27 mouse cellular contexts compared by ENCODE assay signal in the genomic region with DNA sequence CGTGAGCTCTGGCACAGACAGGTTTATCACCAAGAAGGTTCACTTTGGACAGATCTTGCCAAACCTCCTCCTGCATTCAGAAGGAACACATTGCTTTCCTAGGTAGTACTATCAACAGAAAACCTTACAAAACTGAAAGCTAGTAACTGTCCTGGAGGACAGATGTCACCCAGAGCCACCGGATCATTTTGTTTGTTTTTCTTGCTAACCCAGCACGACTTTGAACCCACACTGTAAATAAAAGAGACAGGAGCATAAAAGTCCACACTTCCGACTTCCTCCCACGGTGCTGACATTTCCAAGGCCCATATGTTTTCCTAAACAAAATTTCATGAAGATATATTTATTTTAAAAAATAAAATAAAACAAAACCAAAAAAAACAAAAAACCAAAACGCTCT. TPM values are rescaled to one million over a fixed set of nuclear protein-coding genes. Genes with fewer than 3 reads are reported as not detected.
DNase-seq lines count a peak whose midpoint lies in the region; ATAC-seq and TF ChIP-seq lines count a peak whose summit lies in the region.
"Had no signal": no experiment of that assay in that cellular context is flagged by ENCODE, and none has a peak within 500 bp of the region (broad histone marks: within the 10 kb centered on the region; RNA-seq: fewer than 3 reads in every experiment).

No protein-coding gene starts in this region.

- ATAC-seq in intestine, embryonic 16.5 days: 0 out of 2 replicates have a peak, but pooled peaks have one; percentile 21
- ATAC-seq in intestine, postnatal 0 days: no peak
- peak; percentile 50 for ATAC-seq in kidney, embryonic 16.5 days (ENCODE audit: low FRiP score, low TSS enrichment)
- 0 out of 2 replicates have a peak, but pooled peaks have one; percentile 52 for ATAC-seq in liver, embryonic 14.5 days (ENCODE audit: insufficient read depth)
- ATAC-seq: forebrain, embryonic 15.5 days; midbrain, embryonic 16.5 days had no signal

- no peak overlapping the region for H3K27ac ChIP-seq in intestine, embryonic 16.5 days (ENCODE audit: low read length)
- no peak overlapping the region for H3K27ac ChIP-seq in intestine, postnatal 0 days (ENCODE audit: low read depth, low read length)
- peak overlapping the region; percentile 61; the same call in 1 of the 2 replicates for H3K27ac ChIP-seq in kidney, embryonic 16.5 days (ENCODE audit: low read length)
- H3K27ac ChIP-seq in liver, embryonic 14.5 days: no peak overlapping the region
- H3K27ac ChIP-seq: embryonic facial prominence, embryonic 12.5 days; forebrain, embryonic 15.5 days; hindbrain, embryonic 14.5 days; lung, embryonic 15.5 days; neural tube, embryonic 12.5 days; stomach, postnatal 0 days had no signal

- TF ChIP-seq POLR2A in lung, adult 2 months (IDR thresholded peaks at IDR 0.05; ENCODE audit: borderline replicate concordance, extremely low read depth, low read depth, low read length): no peak

- 39% methylated on average over 6 of the region's 6 CpGs for WGBS in intestine, embryonic 16.5 days
- 34% methylated on average over 6 of the region's 6 CpGs for WGBS in intestine, postnatal 0 days
- 14% methylated on average over 6 of the region's 6 CpGs for WGBS in kidney, embryonic 16.5 days
- 39% methylated on average over 6 of the region's 6 CpGs for WGBS in liver, embryonic 14.5 days (ENCODE audit: insufficient replicate concordance)
- 40% methylated on average over 6 of the region's 6 CpGs for WGBS in lung, adult 2 months

- no peak overlapping the region for H3K9ac ChIP-seq in intestine, embryonic 16.5 days (ENCODE audit: low read depth, low read length)
- H3K9ac ChIP-seq in intestine, postnatal 0 days (ENCODE audit: low read depth, low read length): no peak overlapping the region
- no peak overlapping the region for H3K9ac ChIP-seq in kidney, embryonic 16.5 days (replicated peaks; ENCODE audit: low read length)
- H3K9ac ChIP-seq in liver, embryonic 14.5 days (replicated peaks): no peak overlapping the region
- H3K9ac ChIP-seq: embryonic facial prominence, embryonic 12.5 days; forebrain, embryonic 15.5 days; hindbrain, embryonic 14.5 days; limb, embryonic 12.5 days; lung, embryonic 15.5 days; neural tube, embryonic 12.5 days had no signal

- no peaks in the 10 kb centered on the region for H3K9me3 ChIP-seq in intestine, embryonic 16.5 days (ENCODE audit: control insufficient read depth, low read length)
- no peaks in the 10 kb centered on the region for H3K9me3 ChIP-seq in intestine, postnatal 0 days (ENCODE audit: control insufficient read depth)
- no peaks in the 10 kb centered on the region for H3K9me3 ChIP-seq in kidney, embryonic 16.5 days (ENCODE audit: low read length)
- H3K9me3 ChIP-seq in liver, embryonic 14.5 days (ENCODE audit: control insufficient read depth, low read length): no peaks in the 10 kb centered on the region
- H3K9me3 ChIP-seq: embryonic facial prominence, embryonic 12.5 days; forebrain, embryonic 15.5 days; G1E; lung, embryonic 15.5 days; neural tube, embryonic 12.5 days had no signal

- DNase-seq in kidney, adult 11 months: no peak
- peak; percentile 27 for DNase-seq in kidney, postnatal 10 days
- DNase-seq in liver, embryonic 14.5 days (ENCODE audit: low read depth in 3 of 3, low spot score in 3 of 3): peak in 1 of 3 experiments; percentile 15
- DNase-seq in lung, adult 2 months: no peak
- no peak for DNase-seq in neural tube, embryonic 10.5 days (ENCODE audit: extremely low spot score, low spot score)
- DNase-seq: adrenal gland, adult 8-10 months; cerebellum, adult 9-10 months; embryo, embryonic 11 days; gastrocnemius, postnatal 25 days; heart, postnatal 36 days; right cerebral cortex, adult 18-20 months; thymus, adult 18-20 months; thymus, postnatal 36 days had no signal

- H3K36me3 ChIP-seq in intestine, embryonic 16.5 days (ENCODE audit: control insufficient read depth, insufficient read depth, low read length): no peaks in the 10 kb centered on the region
- H3K36me3 ChIP-seq in intestine, postnatal 0 days (ENCODE audit: control insufficient read depth, insufficient read depth): no peaks in the 10 kb centered on the region
- H3K36me3 ChIP-seq in kidney, embryonic 16.5 days (ENCODE audit: insufficient read depth, low read length): no peaks in the 10 kb centered on the region
- H3K36me3 ChIP-seq in liver, embryonic 14.5 days (replicated peaks; ENCODE audit: control insufficient read depth, insufficient read depth, low read depth): no peaks in the 10 kb centered on the region
- H3K36me3 ChIP-seq: embryonic facial prominence, embryonic 12.5 days; forebrain, embryonic 15.5 days; G1E; limb, embryonic 12.5 days; lung, embryonic 15.5 days; neural tube, embryonic 12.5 days had no signal

- no peaks in the 10 kb centered on the region for H3K4me1 ChIP-seq in intestine, embryonic 16.5 days (ENCODE audit: control insufficient read depth, insufficient read depth, low read length)
- peaks cover 4% of the 10 kb centered on the region; the same call in 1 of the 2 replicates for H3K4me1 ChIP-seq in intestine, postnatal 0 days (replicated peaks; ENCODE audit: control insufficient read depth, insufficient read depth, low read length)
- peaks cover 41% of the 10 kb centered on the region for H3K4me1 ChIP-seq in kidney, embryonic 16.5 days (ENCODE audit: insufficient read depth, low read length)
- H3K4me1 ChIP-seq in liver, embryonic 14.5 days (replicated peaks; ENCODE audit: control insufficient read depth in 2 of 2, insufficient read depth in 2 of 2, low read length in 1 of 2): peaks cover 0 to 5% of the 10 kb centered on the region in 2 experiments; a peak in 2 of 4 replicates
- peaks cover 7% of the 10 kb centered on the region for H3K4me1 ChIP-seq in lung, adult 2 months (ENCODE audit: control insufficient read depth, insufficient read depth, low read length)
- H3K4me1 ChIP-seq: embryonic facial prominence, embryonic 12.5 days; neural tube, embryonic 12.5 days had no signal

- no peak overlapping the region for H3K4me3 ChIP-seq in intestine, embryonic 16.5 days (ENCODE audit: low read length)
- no peak overlapping the region for H3K4me3 ChIP-seq in intestine, postnatal 0 days (ENCODE audit: low read depth, low read length)
- H3K4me3 ChIP-seq in kidney, embryonic 16.5 days (ENCODE audit: low read length): no peak overlapping the region
- H3K4me3 ChIP-seq in liver, embryonic 14.5 days (ENCODE audit: insufficient read depth in 1 of 2, low read depth in 2 of 2, low read length in 2 of 2): no peak overlapping the region
- H3K4me3 ChIP-seq in lung, adult 2 months (replicated peaks; ENCODE audit: extremely low read depth, low read depth, low read length): no peak overlapping the region
- H3K4me3 ChIP-seq: embryonic facial prominence, embryonic 12.5 days; forebrain, embryonic 15.5 days; limb, embryonic 12.5 days; lung, embryonic 15.5 days; neural tube, embryonic 12.5 days had no signal

- no peak for TF ChIP-seq EP300 in liver, embryonic 14.5 days (IDR thresholded peaks at IDR 0.05; ENCODE audit: low read depth)

- no peak for TF ChIP-seq CTCF in intestine, postnatal 0 days (IDR thresholded peaks at IDR 0.05; ENCODE audit: low read depth)
- no peak for TF ChIP-seq CTCF in liver, embryonic 14.5 days (IDR thresholded peaks at IDR 0.05; ENCODE audit: low read depth)
- no peak for TF ChIP-seq CTCF in lung, adult 2 months (IDR thresholded peaks at IDR 0.05; ENCODE audit: insufficient read depth, low read length)

- H3K27me3 ChIP-seq in intestine, embryonic 16.5 days (replicated peaks; ENCODE audit: control insufficient read depth, insufficient read depth, low read length): no peaks in the 10 kb centered on the region
- no peaks in the 10 kb centered on the region for H3K27me3 ChIP-seq in intestine, postnatal 0 days (replicated peaks; ENCODE audit: control insufficient read depth, insufficient read depth, low read length)
- H3K27me3 ChIP-seq in kidney, embryonic 16.5 days (ENCODE audit: insufficient read depth, low read length): no peaks in the 10 kb centered on the region
- H3K27me3 ChIP-seq in liver, embryonic 14.5 days (ENCODE audit: control insufficient read depth, insufficient read depth, low read length): no peaks in the 10 kb centered on the region
- H3K27me3 ChIP-seq: embryonic facial prominence, embryonic 12.5 days; forebrain, embryonic 15.5 days; limb, embryonic 12.5 days; lung, embryonic 15.5 days; neural tube, embryonic 12.5 days had no signal

- H3K4me2 ChIP-seq in intestine, embryonic 16.5 days (ENCODE audit: low read depth, low read length): no peak overlapping the region
- no peak overlapping the region for H3K4me2 ChIP-seq in intestine, postnatal 0 days (replicated peaks; ENCODE audit: low read depth)
- peak overlapping the region; percentile 44 for H3K4me2 ChIP-seq in kidney, embryonic 16.5 days (replicated peaks; ENCODE audit: low read depth, low read length)
- H3K4me2 ChIP-seq in liver, embryonic 14.5 days (ENCODE audit: low read depth): no peak overlapping the region
- H3K4me2 ChIP-seq: embryonic facial prominence, embryonic 12.5 days; forebrain, embryonic 15.5 days; heart, embryonic 11.5 days; hindbrain, embryonic 14.5 days; limb, embryonic 12.5 days; lung, embryonic 15.5 days; midbrain, embryonic 11.5 days; neural tube, embryonic 12.5 days had no signal

RNA-seq across cellular contexts. Expression of a gene that starts 41.0 kb away (rescaled TPM):
- 9.8 and 13.3 TPM in 2 replicates for polyA plus RNA-seq in intestine, embryonic 16.5 days (2015; fragmentation: Nextera tagmentation; extraction: Ambion mirVana)
- polyA plus RNA-seq in intestine, postnatal 0 days (2015; fragmentation: Nextera tagmentation; extraction: Ambion mirVana): 13.9 and 14.1 TPM in 2 replicates
- polyA plus RNA-seq in kidney, embryonic 16.5 days (2015; fragmentation: Nextera tagmentation; extraction: Ambion mirVana): 18.0 and 19.6 TPM in 2 replicates
- polyA plus RNA-seq in liver, embryonic 14.5 days (2012; rRNA removed): 2.0 and 2.2 TPM in 2 replicates
- polyA plus RNA-seq in liver, embryonic 14.5 days (2014; fragmentation: Nextera tagmentation; extraction: Ambion mirVana): 4.2 and 4.4 TPM in 2 replicates
- polyA plus RNA-seq in lung, adult 2 months (2012; rRNA removed): 34.2 and 38.7 TPM in 2 replicates
